Mouse (Mus musculus) monocyte, adult 59 days (primary cell): ENCODE results near the gene Gprasp2. TPM values are rescaled to one million over a fixed set of nuclear protein-coding genes. Genes with fewer than 3 reads are reported as not detected.

ENCODE experiments used
- total RNA-seq, 2 experiments: library from RNA; stranded (reverse); gene quantifications; one replicate each; pipeline ENCODE4 v1.2.4; 2023

Gprasp2 gene
- 1 to 10 TPM in 1 of 2 experiments, under 1 TPM in 1; 0.81 to 7.3 TPM for total RNA-seq

GRCm38 (mm10) chrX:135838521-135839360, at the start of gene Gprasp2:
Gene Gprasp2, plus strand, starts transcription at chrX:135839034.

GRCm38 (mm10) chrX:135797212-135797644, 41.6 kb upstream of the Gprasp2 start, which contains the start of gene Bhlhb9:
Gene Bhlhb9, plus strand, starts transcription at chrX:135797594.

Other genes starting within 250 kb of the Gprasp2 start
- under 1 TPM in 1 of 2 experiments, not detected in 1; 0.82 TPM for gene Nxf7, start 240.3 kb upstream of the Gprasp2 start, total RNA-seq
- gene Prame, start 211.3 kb upstream of the Gprasp2 start, total RNA-seq = not detected
- gene Tcp11x2, start 145.2 kb upstream of the Gprasp2 start, total RNA-seq = not detected
- not detected for gene Tmsb15a, start 113.8 kb upstream of the Gprasp2 start, total RNA-seq
- gene Armcx5, start 96.3 kb upstream of the Gprasp2 start, total RNA-seq = 10 to 100 TPM in 1 of 2 experiments, 1 to 10 TPM in 1; 9.7 to 11.7 TPM
- gene Gprasp1, start 96.3 kb upstream of the Gprasp2 start, total RNA-seq = 10 to 100 TPM; 22.9 to 27.2 TPM
- gene Bhlhb9, start 41.4 kb upstream of the Gprasp2 start, total RNA-seq = under 1 TPM; 0.89 to 0.97 TPM
- gene Arxes2, start 154.8 kb downstream of the Gprasp2 start, total RNA-seq = not detected
- gene Arxes1, start 194.3 kb downstream of the Gprasp2 start, total RNA-seq = not detected
- gene Bex2, start 229.2 kb downstream of the Gprasp2 start, total RNA-seq = not detected
- gene Nxf3, start 246.2 kb downstream of the Gprasp2 start, total RNA-seq = not detected